Mouse (Mus musculus) left cerebral cortex, adult 2 months (tissue): ENCODE measurements around the gene Ston1. TPM values are rescaled to one million over a fixed set of nuclear protein-coding genes. Genes with fewer than 3 reads are reported as not detected.

Experiments
- DNase-seq, 2 experiments: peaks; one replicate each; pipeline ENCODE4 v3.0.0; 2021 to 2022; ENCODE audit warnings: low spot score in 2 of 2, mixed read lengths in 1 of 2; ENCODE audit errors: extremely low spot score in 1 of 2
- H3K27ac ChIP-seq: fragments of 200-600 bp; 2 replicates; pipeline ENCODE4 v1.8.1; 2022
- H3K4me3 ChIP-seq: fragments of 200-600 bp; 2 replicates; pipeline ENCODE4 v1.8.1; 2022
- CTCF ChIP-seq: fragments of 200-600 bp; IDR thresholded peaks from 2 replicates; pipeline ENCODE4 v1.8.1; 2022; ENCODE audit warnings: antibody characterized with exemption, mild to moderate bottlenecking, moderate library complexity
- intact Hi-C: fragments of 180-260 bp; cut with DNase I; formaldehyde crosslinking; loops from one replicate; pipeline ENCODE4 v1.15.1; 2025
- total RNA-seq, 2 experiments: library from RNA; stranded (reverse); gene quantifications; 2 replicates each; pipeline ENCODE4 v1.2.3; 2021

Gene Ston1
- total RNA-seq, 2 experiments from 2014 or later = 6.1 to 7.4 TPM

- Histone ChIP-seq H3K4me3 (no peak overlapping the region), H3K27ac (no peak overlapping the region)
- no peak for DNase-seq
- TF ChIP-seq CTCF = no peak
- intact Hi-C loops = no loop called here
Observed at GRCm38 (mm10) chr17:88614234-88614633, 16.8 kb downstream of the Ston1 start.

DNA sequence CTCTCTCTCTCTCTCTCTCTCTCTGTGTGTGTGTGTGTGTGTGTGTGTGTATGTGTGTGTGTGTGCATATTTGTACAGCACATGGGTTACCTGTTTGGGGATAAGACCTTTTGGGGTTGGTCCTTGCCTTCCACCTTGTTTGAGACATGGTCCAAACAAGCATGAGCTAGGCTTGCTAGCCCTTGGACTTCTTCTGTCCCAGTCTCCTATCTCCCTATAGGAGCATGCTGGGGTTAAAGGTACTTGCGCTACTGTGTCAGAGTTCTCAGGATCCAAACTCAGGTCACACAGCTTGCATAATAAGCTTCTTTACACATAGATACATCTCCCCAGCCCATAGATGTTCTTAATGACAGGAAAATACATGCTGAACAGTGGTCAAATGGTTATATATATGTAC, 17.2 kb downstream of the Ston1 start:
- Histone ChIP-seq H3K27ac (no peak overlapping the region), H3K4me3 (no peak overlapping the region)
- TF ChIP-seq CTCF = no peak
- intact Hi-C loops = no loop called here
- no peak for DNase-seq

GRCm38 (mm10) chr17:88615492-88616155, 18.1 kb downstream of the Ston1 start:
- no peak for TF ChIP-seq CTCF
- Histone ChIP-seq H3K27ac (no peak overlapping the region), H3K4me3 (no peak overlapping the region)
- DNase-seq = no peak
- intact Hi-C loops = no loop called here

GRCm38 (mm10) chr17:88620935-88621334, 23.5 kb downstream of the Ston1 start:
- intact Hi-C loops = no loop called here
- DNase-seq = no peak
- Histone ChIP-seq H3K4me3 (no peak overlapping the region), H3K27ac (no peak overlapping the region)
- TF ChIP-seq CTCF = no peak

- Histone ChIP-seq H3K27ac (no peak overlapping the region), H3K4me3 (no peak overlapping the region)
- intact Hi-C loops = no loop called here
- no peak for TF ChIP-seq CTCF
- no peak for DNase-seq
Observed at GRCm38 (mm10) chr17:88621374-88621773, 23.9 kb downstream of the Ston1 start.

GRCm38 (mm10) chr17:88622711-88623110, 25.2 kb downstream of the Ston1 start:
- DNase-seq = no peak
- intact Hi-C loops = no loop called here
- no peak for TF ChIP-seq CTCF
- no peak overlapping the region for H3K27ac ChIP-seq
- no peak overlapping the region for H3K4me3 ChIP-seq

DNA sequence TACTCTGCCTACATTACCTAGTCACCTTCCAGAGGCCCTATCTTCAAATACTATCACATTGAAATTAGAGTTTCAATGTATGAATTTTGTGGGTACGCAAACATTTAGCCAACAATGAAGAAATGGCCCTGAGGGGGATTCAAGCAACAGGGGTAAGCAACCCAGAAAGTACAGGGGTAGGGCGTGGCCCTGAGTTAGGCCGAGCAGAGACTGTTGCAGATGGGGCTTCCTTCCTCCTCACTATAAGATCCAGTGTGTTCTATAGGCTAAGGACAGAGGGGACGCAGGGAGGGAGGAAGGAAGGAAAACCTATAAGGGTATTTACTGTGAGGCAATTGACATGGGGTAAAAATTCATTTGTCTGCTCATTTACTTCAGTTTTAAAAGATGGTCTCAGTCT, 26.9 kb downstream of the Ston1 start:
- DNase-seq = no peak
- no peak overlapping the region for H3K27ac ChIP-seq
- TF ChIP-seq CTCF = no peak
- H3K4me3 ChIP-seq = no peak overlapping the region
- intact Hi-C loops = no loop called here

- no peak overlapping the region for H3K27ac ChIP-seq
- DNase-seq = no peak
- intact Hi-C loops = no loop called here
- H3K4me3 ChIP-seq = no peak overlapping the region
- TF ChIP-seq CTCF = no peak
Observed at GRCm38 (mm10) chr17:88625350-88625749, 27.9 kb downstream of the Ston1 start.

DNA sequence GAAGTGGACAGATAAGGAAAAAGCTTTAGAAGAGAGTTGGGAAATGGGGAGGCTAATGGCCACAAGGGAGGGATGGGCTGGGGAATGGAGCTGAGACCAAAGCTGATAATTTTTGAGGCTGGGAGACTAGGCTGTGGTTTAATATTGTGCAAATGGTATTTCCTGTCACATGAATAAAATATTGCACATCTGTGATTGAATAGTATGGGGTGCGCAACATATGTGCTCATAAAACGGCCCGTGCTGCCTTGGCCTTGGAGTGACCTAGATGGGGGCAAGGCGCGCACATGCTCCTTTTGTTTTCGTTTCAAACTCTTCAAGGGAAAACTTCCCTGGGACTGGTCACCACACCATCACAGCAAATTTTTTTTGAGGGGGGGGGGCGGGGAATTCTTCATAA, 28.4 kb downstream of the Ston1 start:
- TF ChIP-seq CTCF = no peak
- no peak overlapping the region for H3K4me3 ChIP-seq
- no peak for DNase-seq
- intact Hi-C loops = no loop called here
- no peak overlapping the region for H3K27ac ChIP-seq

GRCm38 (mm10) chr17:88626347-88626811, 28.9 kb downstream of the Ston1 start:
- no peak for TF ChIP-seq CTCF
- DNase-seq = no peak
- Histone ChIP-seq H3K27ac (0 out of 2 replicates have a peak overlapping the region, but pooled peaks have one; percentile 19), H3K4me3 (no peak overlapping the region)
- intact Hi-C loops = no loop called here

- intact Hi-C loops = no loop called here
Observed at GRCm38 (mm10) chr17:88627150-88627549, 29.7 kb downstream of the Ston1 start.

GRCm38 (mm10) chr17:88628676-88629380, 31.3 kb downstream of the Ston1 start:
- H3K4me3 ChIP-seq = no peak overlapping the region
- DNase-seq = no peak
- intact Hi-C loops = no loop called here
- no peak for TF ChIP-seq CTCF
- H3K27ac ChIP-seq = no peak overlapping the region; the same call in 1 of the 2 replicates

More at GRCm38 (mm10) chr17:88627150-88627549, 29.7 kb downstream of the Ston1 start:
- no peak for TF ChIP-seq CTCF
- DNase-seq = no peak
- Histone ChIP-seq H3K4me3 (no peak overlapping the region), H3K27ac (no peak overlapping the region)

GRCm38 (mm10) chr17:88629381-88629759, 31.9 kb downstream of the Ston1 start:
- no peak for TF ChIP-seq CTCF
- DNase-seq = no peak
- Histone ChIP-seq H3K27ac (no peak overlapping the region), H3K4me3 (no peak overlapping the region)
- intact Hi-C loops = no loop called here
